Mouse (Mus musculus): Measurements from ENCODE around the gene Pgghg.

DNA sequence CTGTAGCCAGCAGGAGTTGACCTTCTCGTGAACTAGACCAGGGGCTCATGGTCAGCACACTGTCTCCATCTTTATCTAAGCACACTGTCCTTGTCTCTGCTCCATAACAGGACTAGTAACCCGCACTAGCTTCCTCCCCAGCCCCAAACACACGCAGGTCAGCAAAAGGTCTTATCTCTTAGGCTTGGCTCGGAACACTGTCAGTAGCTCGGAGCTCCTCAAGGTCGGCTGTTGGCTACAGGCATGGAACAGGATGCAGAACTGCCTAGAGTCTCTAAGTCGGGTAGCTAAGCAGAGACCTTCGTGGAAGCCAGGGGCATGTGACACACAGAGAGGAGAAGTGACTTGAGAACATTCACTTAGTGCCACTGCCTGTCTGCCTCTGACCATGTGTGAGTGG is 7.0 kb downstream of the Pgghg start:
- TF ChIP-seq TBP (IDR thresholded peaks at IDR 0.05; ENCODE audit: low read depth, low read length) = no peak
- TF ChIP-seq BHLHE40 (IDR thresholded peaks at IDR 0.05; ENCODE audit: borderline replicate concordance, low read depth, low read length) = no peak
- TF ChIP-seq POLR2A (IDR thresholded peaks at IDR 0.05; ENCODE audit: control insufficient read depth in 1 of 2, insufficient read depth in 1 of 2, low read depth in 1 of 2, low read length in 2 of 2, poor library complexity in 1 of 2) = no peak
- no peak for TF ChIP-seq JUND (IDR thresholded peaks at IDR 0.05; ENCODE audit: low read depth, low read length)

Measured in MEL (cell line).